Mouse (Mus musculus): ENCODE results near the gene 2900026A02Rik.

2900026A02Rik gene

DNA sequence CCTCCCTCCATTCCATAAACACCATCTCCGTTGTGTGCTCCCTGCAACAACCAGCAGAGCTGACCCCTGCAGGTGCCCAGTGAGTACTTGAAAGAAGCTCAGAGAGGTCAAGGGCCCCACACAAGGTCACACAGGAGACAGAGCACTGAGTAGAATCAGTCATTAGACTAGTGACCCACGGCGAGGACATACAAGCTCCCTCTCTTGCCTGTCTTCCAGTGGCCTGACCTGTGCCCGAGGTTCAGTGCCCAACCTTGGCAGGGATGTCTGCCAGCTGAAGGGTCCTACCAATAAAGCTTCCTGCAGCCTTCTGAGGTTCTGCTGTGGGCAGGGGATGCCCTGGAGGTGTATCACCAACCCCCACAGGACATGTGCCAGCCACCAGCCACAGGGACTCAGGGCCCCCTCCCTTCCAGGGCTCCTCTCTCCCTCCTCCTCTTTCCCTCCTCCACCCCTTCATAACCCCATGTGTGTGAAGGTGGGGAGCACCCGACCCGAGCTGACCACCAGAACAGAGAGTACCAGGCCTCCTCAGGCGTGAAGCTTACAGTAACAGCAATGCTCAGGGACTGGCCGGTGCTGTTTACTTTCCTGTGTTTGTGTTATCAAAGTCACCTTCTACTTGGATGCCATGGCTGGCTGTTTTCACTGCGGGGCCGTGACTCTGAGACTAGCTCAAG is 8.7 kb downstream of the 2900026A02Rik start:
- no peak for DNase-seq (ENCODE audit: low spot score)

DNA sequence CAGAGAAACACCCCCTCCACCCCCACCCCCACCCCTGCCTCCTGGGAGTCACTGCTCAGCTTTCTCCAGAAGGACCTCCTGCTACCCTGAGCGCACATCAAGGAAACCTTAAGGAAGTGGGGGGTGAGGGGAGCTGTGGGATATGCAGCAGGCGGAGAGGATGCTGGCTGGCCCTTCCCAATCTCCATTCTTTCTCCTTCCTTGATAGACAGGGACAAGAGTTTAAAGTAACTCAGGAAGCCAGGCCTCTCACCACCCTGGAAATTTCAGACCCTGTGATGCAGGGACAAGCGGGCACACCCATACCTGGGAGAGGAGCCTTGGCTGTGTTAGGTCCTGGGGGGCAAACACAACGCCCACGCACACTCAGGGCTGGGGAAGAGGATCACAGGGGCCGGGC is 10.7 kb downstream of the 2900026A02Rik start:
- no peak for DNase-seq (ENCODE audit: low spot score)

DNA sequence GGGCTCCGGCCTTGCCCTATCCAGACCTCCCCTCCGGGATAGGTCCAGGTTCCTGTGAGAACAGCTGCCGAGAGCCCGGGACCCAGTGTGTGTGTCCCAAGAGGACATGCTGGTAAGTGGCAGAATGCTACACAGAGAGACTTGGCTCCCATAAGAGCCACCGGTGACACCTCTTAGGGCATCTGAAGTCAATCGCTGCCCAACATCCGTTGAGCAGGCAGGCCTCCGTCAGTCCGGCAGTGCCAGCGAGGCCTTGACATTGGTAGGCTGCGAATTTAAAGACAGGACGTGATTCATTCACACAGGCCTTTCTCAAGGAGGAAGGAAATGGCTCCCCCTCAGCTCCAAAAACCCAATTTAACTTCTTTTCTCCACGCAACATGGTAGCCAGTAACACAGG is 11.1 kb downstream of the 2900026A02Rik start:
- no peak for DNase-seq (ENCODE audit: low spot score)

DNA sequence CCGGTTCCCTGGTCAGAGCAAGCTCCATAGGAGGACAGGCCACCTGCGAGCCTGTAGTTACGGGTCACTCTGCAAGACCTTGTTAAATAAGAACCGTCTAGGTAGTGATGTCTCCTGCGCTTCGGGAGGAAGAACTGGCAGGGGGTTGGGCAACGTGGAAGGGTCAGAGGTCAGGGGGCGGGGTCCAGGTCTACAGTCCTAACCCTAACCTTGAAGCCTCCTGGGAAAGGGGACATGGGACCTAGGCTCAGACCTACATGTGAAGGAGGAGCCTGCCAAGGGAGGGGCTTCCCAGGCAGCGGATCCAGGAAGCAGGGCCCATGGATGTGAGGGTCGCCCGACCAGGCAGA is 11.7 kb downstream of the 2900026A02Rik start:
- DNase-seq (ENCODE audit: low spot score): no peak

DNA sequence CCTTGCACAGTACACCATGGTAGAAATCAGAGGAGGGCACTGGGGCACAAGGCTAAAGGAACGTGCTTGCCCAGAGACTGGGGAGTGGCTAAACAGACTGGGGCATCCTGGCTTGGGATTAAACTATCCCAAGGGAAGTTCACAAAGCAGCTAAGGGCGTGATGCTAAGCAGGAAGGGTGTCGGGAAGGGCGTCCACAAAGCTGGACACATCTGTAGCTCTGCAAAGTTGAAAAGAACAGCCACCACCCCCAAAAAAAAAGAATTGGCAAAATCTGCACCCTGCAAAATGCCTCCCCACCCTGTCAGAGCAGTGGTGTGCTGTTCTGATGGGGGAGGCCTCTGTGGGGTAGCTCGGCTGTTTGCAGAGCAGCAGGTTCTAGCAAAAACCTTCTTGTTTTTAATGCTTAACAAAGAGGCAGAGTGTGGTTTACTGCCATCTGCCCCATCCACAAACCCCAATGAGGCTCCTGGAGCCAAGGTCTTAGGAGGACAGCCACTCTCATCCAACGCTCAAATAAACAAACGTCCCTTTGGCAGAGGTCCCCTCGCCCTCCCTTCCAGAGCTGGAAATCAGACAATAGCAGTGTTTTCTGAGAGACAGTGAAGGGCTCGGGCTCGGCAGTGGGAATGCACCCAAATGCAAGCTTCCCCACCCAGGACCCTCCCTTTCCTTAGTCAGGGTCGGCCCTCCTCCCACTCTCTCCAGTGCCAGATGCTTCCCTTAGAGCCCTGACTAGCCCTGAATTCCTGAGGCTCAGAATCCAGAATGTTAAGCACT is 12.2 kb downstream of the 2900026A02Rik start:
- no peak for DNase-seq (ENCODE audit: low spot score)

DNA sequence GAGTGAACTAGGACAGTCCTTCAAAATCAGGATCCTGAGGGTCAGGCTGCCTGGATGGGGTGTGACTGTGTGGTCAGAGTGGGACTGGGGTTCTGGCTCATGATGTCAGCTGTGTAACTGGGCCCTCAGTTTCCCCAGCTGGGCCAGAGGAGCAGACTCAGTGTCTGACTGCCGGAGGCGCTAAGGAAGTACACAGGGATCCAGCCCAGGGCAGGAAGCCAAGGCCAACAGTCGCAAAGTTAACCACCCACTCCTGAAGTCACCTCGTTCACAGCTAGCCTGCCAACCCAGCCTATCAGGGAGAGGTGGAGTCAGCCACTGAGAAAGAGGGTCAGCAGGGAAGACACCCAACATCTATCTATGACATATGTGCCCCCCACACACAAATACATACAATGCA is 13.0 kb downstream of the 2900026A02Rik start:
- no peak for DNase-seq (ENCODE audit: low spot score)

DNA sequence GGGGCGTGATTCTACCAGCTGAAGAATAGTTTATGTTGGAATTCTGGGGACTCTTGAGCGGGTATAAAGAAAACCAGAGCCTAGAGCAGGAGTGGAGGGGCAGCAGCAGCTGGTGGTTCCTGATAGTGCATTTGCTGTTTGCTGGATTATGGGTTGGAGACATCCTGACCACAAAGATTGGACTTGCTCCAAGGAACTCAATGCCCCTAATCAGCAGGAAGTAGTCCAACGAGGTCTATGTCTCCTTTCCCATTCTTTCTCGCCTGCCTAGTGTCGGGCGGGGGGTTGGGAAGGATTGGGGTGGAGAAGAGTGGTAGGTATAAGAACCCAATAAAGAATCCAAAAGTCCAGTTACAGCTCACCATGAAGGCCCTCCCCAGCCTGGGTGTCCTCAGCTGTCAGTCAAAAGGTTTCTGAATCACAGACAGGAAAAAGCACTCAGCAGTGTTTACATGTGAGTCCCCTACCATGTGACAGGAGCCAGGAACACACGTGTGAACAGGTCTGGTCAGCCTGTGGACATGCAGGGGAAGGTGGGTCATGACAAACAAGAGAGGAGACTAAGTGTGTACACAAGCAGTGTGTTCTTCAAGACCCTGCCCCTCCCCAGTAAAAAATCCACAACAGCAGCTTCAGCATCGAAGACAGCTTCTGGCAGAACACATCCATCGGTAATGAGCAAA is 14.2 kb downstream of the 2900026A02Rik start:
- no peak for DNase-seq (ENCODE audit: low spot score)

DNA sequence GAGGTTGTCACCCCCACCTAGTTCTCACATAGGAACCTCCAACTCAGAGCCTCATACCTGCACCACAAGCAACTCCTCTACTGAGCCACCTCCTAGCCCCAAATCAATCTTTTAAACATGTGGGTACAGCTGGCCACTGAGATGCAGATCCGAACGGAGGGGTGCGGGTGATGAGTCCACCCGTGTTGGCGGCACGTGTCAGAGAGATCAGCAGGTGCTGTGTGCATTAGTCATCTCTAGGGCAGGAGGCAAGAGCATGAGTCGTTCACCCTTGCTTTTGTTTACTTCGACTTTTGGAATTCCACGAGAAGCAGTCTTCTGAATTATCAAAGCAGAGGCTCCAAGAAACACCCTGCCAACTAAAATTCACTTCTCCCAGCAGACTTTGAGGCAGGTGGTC is 16.8 kb downstream of the 2900026A02Rik start:
- DNase-seq (ENCODE audit: low spot score): no peak

DNA sequence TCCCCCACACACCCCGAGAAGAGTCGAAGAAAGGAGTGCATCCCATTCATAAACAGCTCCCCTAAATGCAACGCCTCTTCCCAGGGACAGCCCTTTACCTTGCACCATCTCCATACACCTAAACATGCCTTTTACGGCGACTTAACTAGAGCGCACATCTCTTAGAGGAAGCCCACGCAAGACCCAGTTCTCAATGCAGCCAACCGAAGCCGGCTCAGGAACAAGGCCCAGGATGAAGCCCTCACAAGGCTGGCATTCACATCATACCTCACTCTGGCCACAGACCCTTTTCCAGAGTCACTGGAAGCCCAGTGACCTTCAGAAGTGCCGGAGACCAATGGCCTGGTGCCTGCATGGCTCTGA is 21.3 kb downstream of the 2900026A02Rik start:
- no peak for DNase-seq (ENCODE audit: low spot score)

DNA sequence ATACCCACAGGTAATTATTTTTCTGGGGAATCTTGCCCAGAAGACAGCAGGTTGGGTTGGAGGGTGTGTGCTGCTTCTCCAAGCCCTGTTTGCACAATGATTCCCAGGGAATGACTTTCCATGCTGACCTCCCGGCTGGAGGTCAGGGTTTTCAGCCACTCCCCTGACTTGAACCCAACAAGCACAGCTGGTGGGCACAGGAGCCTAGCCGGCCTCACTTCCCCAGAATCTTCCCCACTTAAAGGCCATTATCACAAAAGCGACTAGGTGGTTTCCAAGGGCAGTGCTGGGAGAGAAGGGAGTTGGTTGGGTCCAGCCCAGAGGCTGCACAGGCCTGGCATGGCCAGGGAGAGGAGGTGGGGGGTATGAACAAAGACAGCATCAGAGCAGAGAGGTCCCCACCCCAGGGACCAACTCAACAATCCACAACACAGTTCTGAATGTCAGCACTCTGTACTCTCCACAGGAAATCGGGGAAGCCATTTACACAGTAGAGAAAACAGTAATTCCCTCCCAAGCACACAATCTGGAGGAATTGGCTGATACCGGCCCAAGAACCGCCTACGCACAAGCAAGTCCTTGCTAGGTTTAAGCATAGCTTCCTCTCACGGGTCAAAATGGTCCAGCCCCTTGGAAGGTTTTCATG is 21.8 kb downstream of the 2900026A02Rik start:
- no peak for DNase-seq (ENCODE audit: low spot score)

DNA sequence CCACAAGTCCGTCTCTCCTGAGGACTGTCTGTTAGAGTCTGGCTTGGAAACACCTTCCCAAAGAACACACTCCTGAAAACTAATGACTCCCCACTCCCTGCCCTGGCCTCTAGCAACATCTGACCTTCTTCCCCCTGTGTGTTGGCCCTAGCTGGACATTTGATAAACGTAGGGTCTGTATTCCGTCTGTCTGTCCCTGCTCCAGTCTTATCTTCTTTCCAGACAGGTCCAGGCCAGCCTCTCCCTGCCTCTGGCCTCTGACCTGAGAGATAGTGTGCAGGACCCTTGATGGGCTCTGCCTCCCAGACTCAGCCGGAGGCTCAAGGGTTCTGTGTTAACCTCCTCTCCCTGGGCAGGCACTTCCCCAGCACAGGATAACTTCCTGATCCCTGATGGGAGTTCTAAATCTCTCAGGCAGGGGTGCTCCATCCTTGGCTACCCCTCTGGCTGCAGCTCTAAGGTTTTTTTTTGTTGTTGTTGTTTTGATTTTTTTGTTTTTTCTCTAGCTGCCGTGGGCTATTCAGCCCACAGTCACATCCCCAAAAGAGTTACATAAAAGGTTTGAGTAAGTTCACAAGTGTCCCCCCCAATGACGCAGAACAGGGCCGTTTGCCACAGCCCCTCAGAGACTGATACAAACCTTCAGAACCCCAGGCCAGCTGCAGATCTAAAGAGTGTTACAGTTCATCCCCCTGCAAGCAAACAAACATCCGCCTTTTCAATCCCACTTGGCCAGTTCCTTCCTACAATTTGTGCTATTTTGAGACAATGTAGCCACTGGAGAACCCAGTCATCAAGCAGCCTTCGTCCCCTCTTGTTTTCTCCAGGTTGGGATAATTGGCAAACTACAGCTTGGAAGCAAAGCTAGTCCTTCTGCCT is 23.9 kb downstream of the 2900026A02Rik start:
- DNase-seq (ENCODE audit: low spot score): no peak

DNA sequence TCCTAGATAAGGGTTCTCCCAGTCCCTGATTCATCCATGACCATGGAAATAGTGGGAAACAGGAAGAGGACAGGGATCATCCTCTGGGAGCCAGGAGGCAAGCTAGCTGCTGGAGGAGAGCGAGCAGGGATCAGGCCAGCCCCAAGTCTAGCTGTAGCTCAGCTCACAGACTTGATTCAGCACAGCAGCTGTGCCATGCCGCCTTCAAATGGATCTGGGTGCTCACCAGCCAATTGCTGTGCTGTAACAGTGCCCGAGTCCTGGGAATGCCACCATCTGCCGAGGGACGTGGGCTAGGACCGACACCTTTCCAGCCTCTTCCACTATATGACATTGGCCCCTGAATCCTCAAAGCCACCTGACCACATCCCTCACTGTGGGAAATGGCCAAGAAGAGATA is 25.1 kb downstream of the 2900026A02Rik start:
- no peak for DNase-seq (ENCODE audit: low spot score)

DNA sequence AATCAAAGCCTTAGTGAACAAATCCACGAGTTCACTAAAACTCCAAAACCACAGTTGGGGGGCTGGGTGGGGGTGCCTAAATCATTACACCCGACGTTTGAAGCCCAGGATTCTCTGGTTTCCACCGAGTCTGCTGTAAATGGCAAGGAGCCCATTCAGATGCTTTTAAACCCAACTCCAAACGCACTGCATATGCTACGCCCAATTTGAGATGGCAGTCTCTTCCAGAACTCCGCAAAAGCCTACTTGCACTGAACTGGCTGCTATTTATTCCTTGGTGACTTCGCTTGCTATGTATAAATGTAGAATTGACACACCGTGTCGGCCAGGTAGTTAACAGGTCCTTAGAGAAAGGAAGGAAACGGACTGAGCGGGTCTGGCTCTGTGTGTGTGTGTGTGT is 25.6 kb downstream of the 2900026A02Rik start:
- DNase-seq (ENCODE audit: low spot score): no peak

DNA sequence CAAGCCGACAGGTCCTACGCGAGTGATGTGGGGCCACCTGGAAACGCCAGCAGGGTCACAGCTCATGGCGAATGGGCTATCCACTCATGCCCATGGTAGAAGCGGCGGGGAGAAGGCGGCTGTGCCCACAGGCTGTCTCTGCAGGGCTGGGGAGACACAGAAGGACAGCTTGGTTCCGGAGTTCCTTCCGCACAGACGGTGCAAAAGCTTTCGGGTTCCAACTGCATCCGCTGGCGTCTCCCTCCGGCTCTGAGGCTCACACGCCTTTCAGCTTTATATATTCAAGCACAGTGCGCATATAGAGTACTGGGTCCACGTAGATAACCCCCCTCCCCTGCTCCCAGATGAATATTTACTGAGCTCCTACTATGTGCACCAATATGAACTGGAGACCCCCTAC is 27.3 kb downstream of the 2900026A02Rik start:
- no peak for DNase-seq (ENCODE audit: low spot score)

DNA sequence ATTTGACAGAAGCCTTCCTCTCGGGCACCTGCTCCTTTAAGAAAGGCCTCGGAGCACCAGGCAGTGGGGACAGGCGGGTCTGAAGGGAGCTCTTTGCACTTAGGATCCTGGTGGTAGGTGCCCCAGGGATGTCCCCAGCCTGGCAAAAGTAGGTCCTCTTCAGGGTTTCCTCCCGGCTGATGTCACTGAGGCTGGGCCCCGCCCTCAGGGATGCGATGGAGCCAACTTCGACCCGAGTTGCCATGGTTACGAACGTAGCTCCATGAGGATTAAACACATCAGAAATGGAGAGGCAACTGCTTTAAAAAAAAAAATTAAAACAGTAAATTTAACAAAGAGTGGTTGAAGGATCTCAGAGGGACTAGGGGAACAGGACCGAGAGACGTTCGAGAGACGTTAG is 29.1 kb downstream of the 2900026A02Rik start:
- no peak for DNase-seq (ENCODE audit: low spot score)

DNA sequence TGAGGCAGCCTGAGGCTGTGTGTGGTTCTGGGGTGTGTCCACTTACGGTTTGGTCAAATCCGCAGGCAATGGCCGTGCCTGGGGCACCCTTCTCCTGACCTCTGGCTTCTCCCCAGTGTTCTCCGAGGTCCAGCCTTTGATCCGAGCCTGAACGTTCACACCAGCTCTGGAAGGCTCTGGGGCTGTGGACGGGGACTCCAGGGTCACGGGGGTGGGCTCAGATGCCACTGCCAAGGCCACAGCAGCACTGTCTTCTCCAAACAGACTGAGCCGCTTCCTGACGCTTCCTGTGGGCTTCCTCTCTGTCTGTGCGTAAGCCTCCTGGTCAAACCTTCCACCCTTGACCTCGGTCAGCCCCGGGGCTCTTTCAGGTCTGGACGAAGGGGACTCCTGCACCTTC is 30.5 kb downstream of the 2900026A02Rik start:
- no peak for DNase-seq (ENCODE audit: low spot score)

DNA sequence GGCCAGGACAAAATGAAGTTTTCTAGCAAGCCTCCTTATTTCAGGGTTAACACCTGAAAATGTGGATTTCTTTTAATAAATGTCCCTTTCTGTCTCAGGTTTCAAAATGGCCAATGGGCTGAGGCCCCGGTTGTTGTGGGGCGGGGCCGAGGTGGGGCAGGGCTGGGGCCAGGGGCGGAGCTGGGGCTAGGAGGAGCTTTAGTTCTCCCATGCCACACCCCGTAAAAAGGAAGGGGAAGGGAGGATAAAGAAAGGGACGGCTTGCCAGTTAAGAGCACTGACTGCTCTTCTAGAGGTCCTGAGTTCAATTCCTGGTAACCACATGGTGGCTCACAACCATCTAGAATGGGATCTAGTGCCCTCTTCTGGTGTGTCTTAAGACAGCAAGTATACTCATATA is 39.6 kb downstream of the 2900026A02Rik start:
- DNase-seq (ENCODE audit: low spot score): no peak

DNA sequence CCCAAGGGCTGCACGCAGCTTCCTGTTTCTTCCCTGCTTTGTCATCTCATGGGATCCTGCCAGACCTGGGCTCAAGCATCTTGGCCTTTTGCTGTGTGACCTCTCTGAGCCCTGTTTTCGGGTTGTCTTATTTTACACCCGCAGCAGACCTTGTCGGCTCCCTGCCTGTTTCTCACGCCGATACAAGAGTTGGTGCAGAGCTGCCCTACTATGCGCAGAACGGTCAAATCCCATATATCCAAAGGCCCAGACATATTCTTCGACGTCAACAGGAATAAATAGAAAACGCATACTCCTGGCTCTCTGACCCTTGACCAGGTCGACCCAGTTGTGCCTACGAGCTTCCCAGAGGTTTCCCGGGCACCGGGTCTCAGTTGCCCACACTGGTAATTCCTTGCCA is 40.3 kb downstream of the 2900026A02Rik start:
- no peak for DNase-seq (ENCODE audit: low spot score)

DNA sequence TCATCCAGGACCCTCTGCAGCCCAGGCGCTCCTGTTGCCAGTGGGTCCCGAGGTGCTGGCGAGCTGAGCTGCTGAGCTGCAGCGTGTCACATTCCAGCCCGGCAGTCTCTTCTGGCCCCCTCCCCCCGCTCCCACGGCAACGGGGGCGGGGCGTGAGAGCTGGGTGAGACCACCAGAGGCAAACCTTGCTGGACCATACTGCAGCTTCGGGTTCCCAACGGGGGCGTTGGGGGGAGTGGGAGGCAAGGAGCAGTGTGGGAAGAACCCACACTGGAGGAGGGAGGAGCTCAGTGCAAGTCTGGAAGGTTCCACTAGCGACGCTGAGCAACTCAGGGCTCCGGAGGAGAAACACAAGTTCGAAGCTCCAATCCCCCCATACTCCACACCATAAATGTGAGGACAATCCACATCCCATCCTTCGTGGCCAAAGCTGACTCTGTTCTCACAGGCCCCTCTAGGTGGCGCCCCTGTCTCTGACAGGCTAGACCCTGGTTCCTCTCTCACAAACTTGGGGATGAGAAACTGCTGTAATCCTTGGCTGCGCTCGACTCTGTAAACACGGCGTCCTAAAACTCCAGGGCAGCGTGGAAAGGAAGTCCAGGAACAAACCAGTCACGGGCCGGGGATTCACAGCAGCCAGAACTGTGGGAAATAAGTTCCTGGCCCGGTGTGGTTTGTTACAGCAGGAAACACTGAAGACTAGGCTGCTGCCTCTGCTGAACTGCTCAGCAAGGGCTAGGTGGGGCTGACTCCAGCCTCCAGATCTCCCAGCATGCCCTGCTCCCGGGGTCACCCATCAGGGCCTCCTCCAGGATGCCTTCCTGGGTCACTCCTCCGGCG is 41.0 kb downstream of the 2900026A02Rik start:
- DNase-seq (ENCODE audit: low spot score): peak; percentile 93

DNA sequence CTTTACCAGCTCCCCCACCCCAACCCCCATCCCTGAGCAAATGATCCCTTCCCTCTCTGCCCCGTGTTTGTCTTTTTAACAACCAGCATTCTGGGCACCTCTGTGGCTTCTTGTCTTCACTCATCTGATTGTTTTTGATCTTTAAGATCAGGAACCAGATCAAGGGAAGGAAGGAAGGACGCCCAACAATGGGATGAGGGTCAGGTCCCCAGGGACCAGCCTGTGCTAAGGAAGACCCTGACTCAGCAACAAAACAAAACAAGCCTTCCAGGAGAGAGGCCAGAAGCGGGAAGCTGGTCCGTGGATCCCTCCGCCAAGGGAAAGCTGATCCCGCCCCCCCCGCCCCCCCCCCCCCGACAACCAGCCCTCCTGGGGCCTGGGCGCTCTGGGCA is 41.6 kb downstream of the 2900026A02Rik start:
- DNase-seq (ENCODE audit: low spot score): no peak

DNA sequence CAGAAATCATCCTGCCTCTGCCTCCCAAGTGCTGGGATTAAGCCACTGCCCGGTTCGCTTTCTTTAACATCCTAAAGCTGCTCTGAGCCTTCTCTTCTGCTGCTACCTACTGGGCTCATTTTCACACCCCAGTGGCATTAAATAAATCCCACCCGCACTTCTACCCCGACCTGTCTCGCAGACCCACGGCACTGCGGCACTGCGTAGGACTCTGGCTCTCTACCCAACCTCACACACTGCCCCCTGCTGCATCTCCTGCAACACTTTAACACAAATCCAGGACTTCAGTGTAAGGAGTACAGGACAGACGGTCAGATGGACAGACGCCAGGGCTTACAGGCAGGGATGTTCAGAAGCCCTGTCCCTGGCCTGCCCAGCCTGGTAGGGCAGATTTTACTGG is 45.1 kb downstream of the 2900026A02Rik start:
- DNase-seq (ENCODE audit: low spot score): no peak

Measured in retina, embryonic 14.5 days (tissue).